Mouse (Mus musculus): ENCODE measurements at regions not wholly inside any gene's neighbourhood (a gene's known extent, or its start where the extent isn't known, plus 50 kb on each side); places are given as distances from the start of the nearest gene placed in this dataset.

DNA sequence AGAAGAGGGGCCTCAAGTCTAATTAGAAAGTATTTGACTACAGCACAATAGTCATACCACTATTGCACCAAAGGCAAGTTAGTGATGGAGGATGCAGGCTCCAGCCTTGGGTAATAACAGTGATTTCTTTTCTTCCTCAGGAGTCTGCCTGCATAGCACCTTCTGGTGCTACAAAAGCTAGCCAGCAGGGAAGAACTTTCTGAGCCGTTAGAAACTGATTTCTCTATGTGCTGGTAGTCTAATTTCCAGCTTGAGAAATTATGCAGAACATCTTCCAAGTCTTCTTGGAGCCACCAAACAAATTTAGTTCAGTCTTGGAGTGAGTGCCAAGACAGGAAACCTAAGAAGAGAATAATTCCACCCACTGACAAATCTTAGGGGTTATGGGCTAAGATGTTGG is 115.2 kb upstream of the Foxa2 start:
- Histone ChIP-seq H3K27ac (ENCODE audit: low read length) (no peak overlapping the region), H3K36me3 (ENCODE audit: control insufficient read depth, insufficient read depth, low read length) (no peaks in the 10 kb centered on the region), H3K4me3 (replicated peaks; ENCODE audit: low read length) (no peak overlapping the region), H3K4me2 (ENCODE audit: low read depth, low read length) (no peak overlapping the region), H3K27me3 (ENCODE audit: control insufficient read depth, insufficient read depth, low read length) (no peaks in the 10 kb centered on the region), H3K9ac (ENCODE audit: low read length) (no peak overlapping the region), H3K4me1 (ENCODE audit: control insufficient read depth, insufficient read depth, low read length) (no peaks in the 10 kb centered on the region), H3K9me3 (replicated peaks; ENCODE audit: control insufficient read depth, low read length) (no peaks in the 10 kb centered on the region)
- ATAC-seq (ENCODE audit: insufficient read depth, low FRiP score) = no peak
- 61% methylated on average over 1 of the region's 1 CpGs for WGBS

DNA sequence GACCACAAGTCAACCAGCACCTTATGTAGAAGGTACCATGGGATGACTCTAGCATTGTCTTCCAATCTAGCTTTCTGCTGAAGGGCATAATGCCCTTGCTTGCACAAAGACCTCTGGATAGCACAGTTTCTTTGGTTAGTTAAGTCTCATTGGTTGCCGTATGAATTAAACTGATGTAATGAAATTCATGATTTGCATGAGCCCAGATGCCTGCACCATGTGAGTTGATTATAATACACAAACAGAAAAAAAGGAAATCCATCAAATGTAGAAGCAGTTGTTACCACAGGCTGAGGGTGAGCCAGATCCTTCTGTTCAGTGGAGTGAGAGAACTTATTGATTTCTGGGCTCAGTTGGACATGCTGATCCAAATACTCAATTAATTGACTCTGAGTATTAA is 115.8 kb upstream of the Foxa2 start:
- no peaks in the 10 kb centered on the region for H3K4me1 ChIP-seq (ENCODE audit: control insufficient read depth, insufficient read depth, low read length)
- whole genome bisulfite sequencing = 84% methylated on average over 1 of the region's 1 CpGs
- H3K27me3 ChIP-seq (ENCODE audit: control insufficient read depth, insufficient read depth, low read length) = no peaks in the 10 kb centered on the region
- H3K36me3 ChIP-seq (ENCODE audit: control insufficient read depth, insufficient read depth, low read length) = no peaks in the 10 kb centered on the region
- H3K4me3 ChIP-seq (replicated peaks; ENCODE audit: low read length) = no peak overlapping the region
- no peak overlapping the region for H3K27ac ChIP-seq (ENCODE audit: low read length)
- H3K9me3 ChIP-seq (replicated peaks; ENCODE audit: control insufficient read depth, low read length) = no peaks in the 10 kb centered on the region
- no peak overlapping the region for H3K9ac ChIP-seq (ENCODE audit: low read length)
- ATAC-seq (ENCODE audit: insufficient read depth, low FRiP score) = no peak
- no peak overlapping the region for H3K4me2 ChIP-seq (ENCODE audit: low read depth, low read length)

- no peak for ATAC-seq (ENCODE audit: insufficient read depth, low FRiP score)
- WGBS = 62% methylated on average over 4 of the region's 4 CpGs
- no peak overlapping the region for H3K4me3 ChIP-seq (replicated peaks; ENCODE audit: low read length)
- H3K27ac ChIP-seq (ENCODE audit: low read length) = no peak overlapping the region
- no peaks in the 10 kb centered on the region for H3K9me3 ChIP-seq (replicated peaks; ENCODE audit: control insufficient read depth, low read length)
- H3K4me1 ChIP-seq (ENCODE audit: control insufficient read depth, insufficient read depth, low read length) = 0 out of 2 replicates have a peak, but pooled peaks cover 4% of the 10 kb centered on the region
- H3K36me3 ChIP-seq (ENCODE audit: control insufficient read depth, insufficient read depth, low read length) = no peaks in the 10 kb centered on the region
- no peaks in the 10 kb centered on the region; the same call in 1 of the 2 replicates for H3K27me3 ChIP-seq (ENCODE audit: control insufficient read depth, insufficient read depth, low read length)
- no peak overlapping the region for H3K4me2 ChIP-seq (ENCODE audit: low read depth, low read length)
- H3K9ac ChIP-seq (ENCODE audit: low read length) = no peak overlapping the region
Measured at GRCm38 (mm10) chr2:148171113-148171512, 124.3 kb upstream of the Foxa2 start.

GRCm38 (mm10) chr2:148171699-148172098 is 124.9 kb upstream of the Foxa2 start:
- H3K4me1 ChIP-seq (ENCODE audit: control insufficient read depth, insufficient read depth, low read length) = 0 out of 2 replicates have a peak, but pooled peaks cover 4% of the 10 kb centered on the region
- H3K4me2 ChIP-seq (ENCODE audit: low read depth, low read length) = no peak overlapping the region
- no peaks in the 10 kb centered on the region for H3K36me3 ChIP-seq (ENCODE audit: control insufficient read depth, insufficient read depth, low read length)
- H3K9me3 ChIP-seq (replicated peaks; ENCODE audit: control insufficient read depth, low read length) = no peaks in the 10 kb centered on the region
- no peak overlapping the region for H3K4me3 ChIP-seq (replicated peaks; ENCODE audit: low read length)
- H3K9ac ChIP-seq (ENCODE audit: low read length) = no peak overlapping the region
- no peak for ATAC-seq (ENCODE audit: insufficient read depth, low FRiP score)
- no peak overlapping the region for H3K27ac ChIP-seq (ENCODE audit: low read length)
- no peaks in the 10 kb centered on the region; the same call in 1 of the 2 replicates for H3K27me3 ChIP-seq (ENCODE audit: control insufficient read depth, insufficient read depth, low read length)
- WGBS = 44% methylated on average over 1 of the region's 1 CpGs

- no peak overlapping the region for H3K4me3 ChIP-seq (replicated peaks; ENCODE audit: low read length)
- H3K9me3 ChIP-seq (replicated peaks; ENCODE audit: control insufficient read depth, low read length) = no peaks in the 10 kb centered on the region
- no peaks in the 10 kb centered on the region; the same call in 1 of the 2 replicates for H3K27me3 ChIP-seq (ENCODE audit: control insufficient read depth, insufficient read depth, low read length)
- H3K36me3 ChIP-seq (ENCODE audit: control insufficient read depth, insufficient read depth, low read length) = no peaks in the 10 kb centered on the region
- no peak for ATAC-seq (ENCODE audit: insufficient read depth, low FRiP score)
- no peak overlapping the region for H3K27ac ChIP-seq (ENCODE audit: low read length)
- no peak overlapping the region for H3K9ac ChIP-seq (ENCODE audit: low read length)
- 71% methylated on average over 8 of the region's 8 CpGs for WGBS
- H3K4me2 ChIP-seq (ENCODE audit: low read depth, low read length) = no peak overlapping the region
- 0 out of 2 replicates have a peak, but pooled peaks cover 4% of the 10 kb centered on the region for H3K4me1 ChIP-seq (ENCODE audit: control insufficient read depth, insufficient read depth, low read length)
Measured at GRCm38 (mm10) chr2:148175251-148175927, 128.6 kb upstream of the Foxa2 start.

- Histone ChIP-seq H3K9ac (ENCODE audit: low read length) (no peak overlapping the region), H3K4me2 (ENCODE audit: low read depth, low read length) (no peak overlapping the region), H3K27me3 (ENCODE audit: control insufficient read depth, insufficient read depth, low read length) (no peaks in the 10 kb centered on the region), H3K9me3 (replicated peaks; ENCODE audit: control insufficient read depth, low read length) (no peaks in the 10 kb centered on the region), H3K36me3 (ENCODE audit: control insufficient read depth, insufficient read depth, low read length) (no peaks in the 10 kb centered on the region), H3K4me1 (ENCODE audit: control insufficient read depth, insufficient read depth, low read length) (no peaks in the 10 kb centered on the region), H3K27ac (ENCODE audit: low read length) (no peak overlapping the region), H3K4me3 (replicated peaks; ENCODE audit: low read length) (no peak overlapping the region)
- ATAC-seq (ENCODE audit: insufficient read depth, low FRiP score) = no peak
- 85% methylated on average over 2 of the region's 2 CpGs for WGBS
Measured at GRCm38 (mm10) chr2:148180245-148180644, 133.5 kb upstream of the Foxa2 start.

GRCm38 (mm10) chr2:148181518-148181917 is 134.7 kb upstream of the Foxa2 start:
- Histone ChIP-seq H3K4me2 (ENCODE audit: low read depth, low read length) (no peak overlapping the region), H3K4me3 (replicated peaks; ENCODE audit: low read length) (no peak overlapping the region), H3K36me3 (ENCODE audit: control insufficient read depth, insufficient read depth, low read length) (no peaks in the 10 kb centered on the region), H3K9me3 (replicated peaks; ENCODE audit: control insufficient read depth, low read length) (no peaks in the 10 kb centered on the region), H3K9ac (ENCODE audit: low read length) (no peak overlapping the region), H3K27me3 (ENCODE audit: control insufficient read depth, insufficient read depth, low read length) (no peaks in the 10 kb centered on the region), H3K4me1 (ENCODE audit: control insufficient read depth, insufficient read depth, low read length) (no peaks in the 10 kb centered on the region), H3K27ac (ENCODE audit: low read length) (no peak overlapping the region)
- no peak for ATAC-seq (ENCODE audit: insufficient read depth, low FRiP score)
- WGBS = 86% methylated on average over 2 of the region's 2 CpGs

- no peak overlapping the region for H3K4me3 ChIP-seq (replicated peaks; ENCODE audit: low read length)
- no peaks in the 10 kb centered on the region for H3K36me3 ChIP-seq (ENCODE audit: control insufficient read depth, insufficient read depth, low read length)
- no peak overlapping the region for H3K9ac ChIP-seq (ENCODE audit: low read length)
- no peak overlapping the region for H3K4me2 ChIP-seq (ENCODE audit: low read depth, low read length)
- no peak for ATAC-seq (ENCODE audit: insufficient read depth, low FRiP score)
- no peaks in the 10 kb centered on the region for H3K4me1 ChIP-seq (ENCODE audit: control insufficient read depth, insufficient read depth, low read length)
- 71% methylated on average over 3 of the region's 3 CpGs for WGBS
- H3K27ac ChIP-seq (ENCODE audit: low read length) = no peak overlapping the region
- H3K9me3 ChIP-seq (replicated peaks; ENCODE audit: control insufficient read depth, low read length) = no peaks in the 10 kb centered on the region
- H3K27me3 ChIP-seq (ENCODE audit: control insufficient read depth, insufficient read depth, low read length) = no peaks in the 10 kb centered on the region
Measured at GRCm38 (mm10) chr2:148182492-148183052, 135.8 kb upstream of the Foxa2 start.

- 0 out of 2 replicates have a peak, but pooled peaks have one; percentile 19 for ATAC-seq (ENCODE audit: insufficient read depth, low FRiP score)
- Histone ChIP-seq H3K4me1 (ENCODE audit: control insufficient read depth, insufficient read depth, low read length) (no peaks in the 10 kb centered on the region), H3K9me3 (replicated peaks; ENCODE audit: control insufficient read depth, low read length) (no peaks in the 10 kb centered on the region), H3K27me3 (ENCODE audit: control insufficient read depth, insufficient read depth, low read length) (no peaks in the 10 kb centered on the region), H3K27ac (ENCODE audit: low read length) (no peak overlapping the region), H3K36me3 (ENCODE audit: control insufficient read depth, insufficient read depth, low read length) (no peaks in the 10 kb centered on the region), H3K4me2 (ENCODE audit: low read depth, low read length) (no peak overlapping the region), H3K4me3 (replicated peaks; ENCODE audit: low read length) (no peak overlapping the region), H3K9ac (ENCODE audit: low read length) (no peak overlapping the region)
- 52% methylated on average over 5 of the region's 5 CpGs for WGBS
Measured at GRCm38 (mm10) chr2:148184801-148185212, 138.0 kb upstream of the Foxa2 start.
